Mouse (Mus musculus) midbrain, embryonic 16.5 days (tissue): ENCODE measurements around the gene Fgf9. TPM values are rescaled to one million over a fixed set of nuclear protein-coding genes. Genes with fewer than 3 reads are reported as not detected.

Source experiments
- ATAC-seq: fragments of 200-750 bp; cut with Nextera tagmentation; 2 replicates; pipeline ENCODE4 v1.8.0; 2017; ENCODE audit warnings: moderate TSS enrichment
- H3K27ac ChIP-seq: fragments of 300-500 bp; sonication (generic); 2 replicates; pipeline ENCODE4 v1.5.1; 2014; ENCODE audit warnings: mild to moderate bottlenecking, low read length, mixed read lengths
- H3K27me3 ChIP-seq: fragments of 300-500 bp; sonication (generic); 2 replicates; pipeline ENCODE4 v1.6.1; 2014; ENCODE audit warnings: low read depth, low read length, mixed read lengths; ENCODE audit not compliant: control insufficient read depth, insufficient read depth
- H3K36me3 ChIP-seq: fragments of 300-500 bp; sonication (generic); 2 replicates; pipeline ENCODE4 v1.6.1; 2014; ENCODE audit warnings: mild to moderate bottlenecking, low read length, moderate library complexity, mixed read lengths; ENCODE audit not compliant: control insufficient read depth, insufficient read depth
- H3K4me1 ChIP-seq: fragments of 300-500 bp; sonication (generic); 2 replicates; pipeline ENCODE4 v1.6.1; 2014; ENCODE audit warnings: mild to moderate bottlenecking, low read length, mixed read lengths; ENCODE audit not compliant: control insufficient read depth, insufficient read depth
- H3K4me2 ChIP-seq: fragments of 300-500 bp; sonication (generic); 2 replicates; pipeline ENCODE4 v1.6.1; 2014; ENCODE audit warnings: mild to moderate bottlenecking, low read length, mixed read lengths
- H3K4me3 ChIP-seq: fragments of 300-500 bp; sonication (generic); 2 replicates; pipeline ENCODE4 v1.5.1; 2014; ENCODE audit warnings: low read depth, mild to moderate bottlenecking, low read length, moderate library complexity, mixed read lengths
- H3K9ac ChIP-seq: fragments of 300-500 bp; sonication (generic); 2 replicates; pipeline ENCODE4 v1.6.1; 2014; ENCODE audit warnings: low read depth, low read length, mixed read lengths
- H3K9me3 ChIP-seq: fragments of 300-500 bp; sonication (generic); replicated peaks from 2 replicates; pipeline ENCODE4 v1.6.1; 2014; ENCODE audit warnings: mild to moderate bottlenecking, low read length, mixed read lengths; ENCODE audit not compliant: control insufficient read depth, poor library complexity, severe bottlenecking
- WGBS: fragments of 180-500 bp; shearing (Covaris S2); extraction: QIAGEN DNeasy Blood & Tissue Kit; methylation state at CpG from one replicate; pipeline ENCODE4 v1.1.7; 2014; 5-methylcytosine and 5-hydroxymethylcytosine counted together
- polyA plus RNA-seq: library from polyadenylated mRNA; unstranded; fragments of >200 nt; fragmentation: Nextera tagmentation; extraction: Ambion mirVana; gene quantifications from 2 replicates; pipeline ENCODE4 v1.2.1, GENCODE M21; 2015

Fgf9 gene
- polyA plus RNA-seq, 1 experiment from 2014 or later = 26.1 TPM

GRCm38 (mm10) chr14:58150471-58150855, 80.1 kb downstream of the Fgf9 start:
- no peak overlapping the region for H3K9ac ChIP-seq
- peak overlapping the region; percentile 48 for H3K4me2 ChIP-seq
- H3K27me3 ChIP-seq = no peaks in the 10 kb centered on the region
- H3K9me3 ChIP-seq = no peaks in the 10 kb centered on the region
- 45% methylated on average over 13 of the region's 13 CpGs for WGBS
- H3K4me1 ChIP-seq = no peaks in the 10 kb centered on the region
- H3K27ac ChIP-seq = no peak overlapping the region
- no peaks in the 10 kb centered on the region for H3K36me3 ChIP-seq
- no peak for ATAC-seq
- H3K4me3 ChIP-seq = peak overlapping the region; percentile 13; the same call in 1 of the 2 replicates

GRCm38 (mm10) chr14:58152110-58152509, 81.8 kb downstream of the Fgf9 start:
- H3K4me3 ChIP-seq = no peak overlapping the region
- 75% methylated on average over 1 of the region's 1 CpGs for WGBS

GRCm38 (mm10) chr14:58153470-58154416, 83.4 kb downstream of the Fgf9 start:
- no peak overlapping the region for H3K9ac ChIP-seq
- no peaks in the 10 kb centered on the region for H3K27me3 ChIP-seq
- H3K4me2 ChIP-seq = no peak overlapping the region
- 64% methylated on average over 15 of the region's 15 CpGs for WGBS
- H3K36me3 ChIP-seq = no peaks in the 10 kb centered on the region
- H3K4me1 ChIP-seq = no peaks in the 10 kb centered on the region
- ATAC-seq = peak; percentile 46; the same call in 1 of the 2 replicates
- no peak overlapping the region for H3K4me3 ChIP-seq
- H3K27ac ChIP-seq = no peak overlapping the region
- H3K9me3 ChIP-seq = no peaks in the 10 kb centered on the region

More at GRCm38 (mm10) chr14:58152110-58152509, 81.8 kb downstream of the Fgf9 start:
- no peaks in the 10 kb centered on the region for H3K36me3 ChIP-seq
- ATAC-seq = no peak
- no peaks in the 10 kb centered on the region for H3K27me3 ChIP-seq
- H3K4me1 ChIP-seq = no peaks in the 10 kb centered on the region
- H3K9ac ChIP-seq = no peak overlapping the region
- no peak overlapping the region for H3K4me2 ChIP-seq
- no peak overlapping the region for H3K27ac ChIP-seq
- H3K9me3 ChIP-seq = no peaks in the 10 kb centered on the region

- no peaks in the 10 kb centered on the region for H3K36me3 ChIP-seq
- H3K4me1 ChIP-seq = no peaks in the 10 kb centered on the region
- no peak for ATAC-seq
- H3K9ac ChIP-seq = no peak overlapping the region
- H3K4me3 ChIP-seq = no peak overlapping the region
- H3K27ac ChIP-seq = no peak overlapping the region
- H3K27me3 ChIP-seq = no peaks in the 10 kb centered on the region
- 75% methylated on average over 1 of the region's 1 CpGs for WGBS
- no peak overlapping the region for H3K4me2 ChIP-seq
- no peaks in the 10 kb centered on the region for H3K9me3 ChIP-seq
Observed at GRCm38 (mm10) chr14:58160624-58161023, 90.3 kb downstream of the Fgf9 start.

Other genes with a start within 250 kb of the Fgf9 start
- 4.7 and 5.0 TPM in 2 replicates for gene Ska3, start 244.4 kb upstream of the Fgf9 start, polyA plus RNA-seq
- 123 and 139 TPM in 2 replicates for gene Mrpl57, start 244.3 kb upstream of the Fgf9 start, polyA plus RNA-seq
- gene Zdhhc20, start 180.3 kb upstream of the Fgf9 start, polyA plus RNA-seq = 36.6 and 43.1 TPM in 2 replicates
- 71.9 and 75.8 TPM in 2 replicates for gene Micu2, start 71.3 kb upstream of the Fgf9 start, polyA plus RNA-seq